Mouse (Mus musculus) CH12.LX (cell line): Measurements from ENCODE around the gene Ccdc146. TPM values are rescaled to one million over a fixed set of nuclear protein-coding genes. Genes with fewer than 3 reads are reported as not detected.
A peak's percentile ranks its signal among the peaks of the same experiment; 100 is the strongest.

Experiments used
- DNase-seq: peaks from one replicate; pipeline ENCODE4 v3.0.0-alpha.2; 2013; ENCODE audit errors: extremely low read depth
- H3K27ac ChIP-seq: 2 replicates; pipeline ENCODE4 v1.5.1; 2012; ENCODE audit warnings: low read depth, mild to moderate bottlenecking, control low read depth, moderate library complexity; ENCODE audit not compliant: insufficient read depth
- H3K27me3 ChIP-seq: replicated peaks from 2 replicates; pipeline ENCODE3; 2012; ENCODE audit warnings: inconsistent platforms
- H3K36me3 ChIP-seq, 2 experiments: replicated peaks in 1 of 2; 2 replicates each; pipeline versions ENCODE3 to v1.6.1; 2012; ENCODE audit warnings: inconsistent platforms in 1 of 2, low read length in 1 of 2, mild to moderate bottlenecking in 1 of 2, mixed read lengths in 1 of 2, moderate library complexity in 1 of 2; ENCODE audit not compliant: control insufficient read depth in 1 of 2, insufficient read depth in 1 of 2
- H3K4me1 ChIP-seq, 2 experiments: 2 replicates each; pipeline ENCODE4 v1.6.1; 2012; ENCODE audit warnings: inconsistent platforms in 1 of 2, moderate library complexity in 1 of 2; ENCODE audit not compliant: insufficient read depth in 2 of 2, control insufficient read depth in 1 of 2
- H3K4me2 ChIP-seq: 2 replicates; pipeline ENCODE4 v1.6.1; 2012; ENCODE audit warnings: low read depth, mild to moderate bottlenecking, control low read depth; ENCODE audit not compliant: poor library complexity, insufficient read depth, severe bottlenecking
- H3K4me3 ChIP-seq, 3 experiments: fragments of 150-350 bp in 1 of 3; sonication (generic) in 1 of 3; replicated peaks in 1 of 3; 2 replicates each; pipeline versions ENCODE3 to v1.5.1; 2011 to 2012; ENCODE audit warnings: low read depth in 2 of 3, low read length in 2 of 3, mild to moderate bottlenecking in 2 of 3, moderate library complexity in 2 of 3, control low read depth in 1 of 3, improper control_type of control experiment in 1 of 3, inconsistent platforms in 1 of 3, mixed read lengths in 1 of 3; ENCODE audit not compliant: poor library complexity in 1 of 3
- H3K79me2 ChIP-seq: replicated peaks from 2 replicates; pipeline ENCODE4 v1.6.1; 2012; ENCODE audit warnings: mild to moderate bottlenecking, moderate library complexity; ENCODE audit not compliant: control insufficient read depth, poor library complexity, insufficient read depth, severe bottlenecking; ENCODE audit errors: extremely low read depth
- H3K9ac ChIP-seq: 2 replicates; pipeline ENCODE4 v1.6.1; 2012; ENCODE audit warnings: low read depth, mild to moderate bottlenecking, control low read depth, moderate library complexity; ENCODE audit not compliant: insufficient read depth
- H3K9me3 ChIP-seq: replicated peaks from 2 replicates; pipeline ENCODE3; 2012; ENCODE audit warnings: low read length, inconsistent platforms, mixed read lengths
- BHLHE40 ChIP-seq: IDR thresholded peaks from 2 replicates; pipeline ENCODE4 v1.6.1; 2011; ENCODE audit warnings: mild to moderate bottlenecking, low read depth, low read length, improper control_type of control experiment
- CHD2 ChIP-seq: IDR thresholded peaks from 2 replicates; pipeline ENCODE4 v1.6.1; 2011; ENCODE audit warnings: low read length, improper control_type of control experiment
- EP300 ChIP-seq: IDR thresholded peaks from 2 replicates; pipeline ENCODE4 v1.6.1; 2011; ENCODE audit warnings: low read length, improper control_type of control experiment
- GABPA ChIP-seq: IDR thresholded peaks from 2 replicates; pipeline ENCODE4 v1.6.1; 2012; ENCODE audit warnings: low read depth, low read length, improper control_type of control experiment, inconsistent platforms; ENCODE audit not compliant: insufficient replicate concordance
- JUND ChIP-seq: conservative IDR thresholded peaks from 2 replicates; pipeline ENCODE4 v1.6.1; 2011; ENCODE audit warnings: low read depth, low read length, improper control_type of control experiment
- MAFK ChIP-seq: IDR thresholded peaks from 2 replicates; pipeline ENCODE4 v1.6.1; 2011; ENCODE audit warnings: low read length, improper control_type of control experiment; ENCODE audit not compliant: insufficient replicate concordance
- MYC ChIP-seq: IDR thresholded peaks from 2 replicates; pipeline ENCODE4 v1.6.1; 2011; ENCODE audit warnings: low read depth, mild to moderate bottlenecking, improper control_type of control experiment, low read length
- POLR2A ChIP-seq: IDR thresholded peaks from 2 replicates; pipeline ENCODE4 v1.6.1; 2011; ENCODE audit warnings: low read depth, mild to moderate bottlenecking, improper control_type of control experiment, low read length
- RAD21 ChIP-seq: IDR thresholded peaks from 2 replicates; pipeline ENCODE4 v1.6.1; 2011; ENCODE audit warnings: low read depth, mild to moderate bottlenecking, low read length, improper control_type of control experiment, moderate library complexity
- RCOR1 ChIP-seq: conservative IDR thresholded peaks from 2 replicates; pipeline ENCODE4 v1.6.1; 2012; ENCODE audit warnings: low read depth, mild to moderate bottlenecking, inconsistent platforms, low read length, improper control_type of control experiment
- SMC3 ChIP-seq: IDR thresholded peaks from 2 replicates; pipeline ENCODE4 v1.6.1; 2011; ENCODE audit warnings: low read depth, low read length, improper control_type of control experiment
- UBTF ChIP-seq: IDR thresholded peaks from 2 replicates; pipeline ENCODE4 v1.6.1; 2012; ENCODE audit warnings: low read depth, mild to moderate bottlenecking, inconsistent platforms, low read length, improper control_type of control experiment, moderate library complexity
- ZKSCAN1 ChIP-seq: IDR thresholded peaks from 2 replicates; pipeline ENCODE4 v1.6.1; 2012; ENCODE audit warnings: low read depth, inconsistent platforms, low read length, improper control_type of control experiment, borderline replicate concordance
- dilution Hi-C: fragments of 300-500 bp; cut with MboI; formaldehyde crosslinking; loops from 2 replicates; pipeline ENCODE4 v1.14.3; 2020; ENCODE audit warnings: low sequenced_read_pairs; ENCODE audit not compliant: extremely low pct_unique_long_range_greater_than_20kb, extremely low pct_ligation_motif_present
- in situ Hi-C: fragments of 300-500 bp; cut with MboI; formaldehyde crosslinking; loops from 3 replicates; pipeline ENCODE4 v1.14.3; 2019; ENCODE audit warnings: low sequenced_read_pairs, low pct_ligation_motif_present, low pct_unique_long_range_greater_than_20kb, mixed read lengths
- polyA plus RNA-seq: library from polyadenylated mRNA; unstranded; fragments of >175 nt; gene quantifications from 2 replicates; pipeline ENCODE4 v1.2.1, GENCODE M21; 2012; ENCODE audit warnings: low read depth; ENCODE audit not compliant: insufficient read length
- total RNA-seq, 2 experiments: library from RNA; depleted of rRNA; stranded (reverse); fragments of 300-350 nt in 1 of 2; fragments of >200 nt in 1 of 2; gene quantifications; 2 replicates each; pipeline ENCODE4 v1.2.3; 2012 to 2014

Ccdc146 gene
- total and polyA plus RNA-seq, 3 experiments: 0.17 to 0.21 TPM; not detected in 1

GRCm38 (mm10) chr5:21248834-21249233 lies 175.6 kb downstream of the Ccdc146 start:
- peaks cover 5 to 23% of the 10 kb centered on the region in 2 experiments; a peak in 3 of 4 replicates for H3K4me1 ChIP-seq
- H3K4me3 ChIP-seq: no peak overlapping the region
- dilution Hi-C loops: no loop called here
- H3K4me2 ChIP-seq: no peak overlapping the region
- no peaks in the 10 kb centered on the region for H3K79me2 ChIP-seq
- H3K36me3 ChIP-seq: peaks cover 0 to 13% of the 10 kb centered on the region in 2 experiments
- TF ChIP-seq EP300 (peak; percentile 25; the same call in 1 of the 2 replicates), BHLHE40 (peak; percentile 26; the same call in 1 of the 2 replicates), GABPA (no peak)
- TF ChIP-seq, all 38 proteins: peak for 2
- Histone ChIP-seq H3K27ac (no peak overlapping the region), H3K27me3 (no peaks in the 10 kb centered on the region), H3K9ac (no peak overlapping the region), H3K9me3 (no peaks in the 10 kb centered on the region)
- in situ Hi-C loops: no loop called here
- peak; percentile 47 for DNase-seq

- no peak overlapping the region for H3K4me3 ChIP-seq
- H3K9ac ChIP-seq: no peak overlapping the region
- no peaks in the 10 kb centered on the region for H3K9me3 ChIP-seq
- no peak overlapping the region for H3K4me2 ChIP-seq
- H3K4me1 ChIP-seq: peaks cover 5 to 19% of the 10 kb centered on the region in 2 experiments; a peak in 3 of 4 replicates
- no peak for DNase-seq
- in situ Hi-C loops (no loop called here), dilution Hi-C loops (no loop called here)
- H3K36me3 ChIP-seq: peaks cover 0 to 13% of the 10 kb centered on the region in 2 experiments
- no peaks in the 10 kb centered on the region for H3K79me2 ChIP-seq
- no peaks in the 10 kb centered on the region for H3K27me3 ChIP-seq
- H3K27ac ChIP-seq: no peak overlapping the region
- TF ChIP-seq CHD2 (no peak), MYC (no peak), RCOR1 (no peak), SMC3 (no peak), RAD21 (no peak), JUND (no peak)
- TF ChIP-seq, all 38 proteins: peak for 0
Measured at GRCm38 (mm10) chr5:21247916-21248315, 176.6 kb downstream of the Ccdc146 start.

- no peak overlapping the region for H3K4me3 ChIP-seq
- no peak for DNase-seq
- H3K79me2 ChIP-seq: no peaks in the 10 kb centered on the region
- no peaks in the 10 kb centered on the region for H3K27me3 ChIP-seq
- peaks cover 2% of the 10 kb centered on the region for H3K9me3 ChIP-seq
- peaks cover 0 to 13% of the 10 kb centered on the region in 2 experiments for H3K36me3 ChIP-seq
- dilution Hi-C loops: no loop called here
- in situ Hi-C loops: no loop called here
- TF ChIP-seq MAFK (peak; percentile 31; the same call in 1 of the 2 replicates), POLR2A (no peak), UBTF (no peak), ZKSCAN1 (no peak), MYC (no peak)
- no peak overlapping the region for H3K27ac ChIP-seq
- no peak overlapping the region for H3K4me2 ChIP-seq
- H3K4me1 ChIP-seq: peaks cover 5 to 19% of the 10 kb centered on the region in 2 experiments; a peak in 3 of 4 replicates
- H3K9ac ChIP-seq: no peak overlapping the region
Measured at GRCm38 (mm10) chr5:21246794-21247193, 177.7 kb downstream of the Ccdc146 start.
